Comparison of ENCODE assay signal across 13 mouse cellular contexts in genomic region chr6:41225382-41225781, GRCm38 (mm10).
"Had no signal": no experiment of that assay in that cellular context is flagged by ENCODE, and none has a peak within 500 bp of the region (broad histone marks: within the 10 kb centered on the region; RNA-seq: fewer than 3 reads in every experiment).

No protein-coding gene starts in this region.

- H3K27me3 ChIP-seq: midbrain, embryonic 13.5 days; midbrain, embryonic 15.5 days; neural tube, embryonic 12.5 days had no signal

- ATAC-seq: midbrain, embryonic 13.5 days; midbrain, embryonic 15.5 days had no signal

- DNase-seq: lung, adult 18-20 months; lung, embryonic 14.5 days; lung, postnatal 10 days; lung, postnatal 4 days; right cerebral cortex, postnatal 25 days; right cerebral cortex, postnatal 4 days; spleen, adult 18-20 months; thymus, adult 18-20 months; thymus, postnatal 14 days; thymus, postnatal 36 days had no signal

- H3K4me3 ChIP-seq: midbrain, embryonic 13.5 days; midbrain, embryonic 15.5 days; neural tube, embryonic 12.5 days had no signal

- H3K4me1 ChIP-seq: midbrain, embryonic 13.5 days; midbrain, embryonic 15.5 days; neural tube, embryonic 12.5 days had no signal

- H3K9me3 ChIP-seq: midbrain, embryonic 13.5 days; midbrain, embryonic 15.5 days; neural tube, embryonic 12.5 days had no signal

- H3K36me3 ChIP-seq: midbrain, embryonic 13.5 days; midbrain, embryonic 15.5 days; neural tube, embryonic 12.5 days had no signal
